Mouse (Mus musculus) spleen, adult 2 months (tissue): ENCODE data around the gene Apc2.

Source experiments
- CTCF ChIP-seq: fragments of 200-500 bp; IDR thresholded peaks from 2 replicates; pipeline ENCODE4 v1.5.1; 2011; ENCODE audit warnings: mild to moderate bottlenecking, inconsistent platforms; ENCODE audit not compliant: insufficient read depth, insufficient read length, insufficient replicate concordance; ENCODE audit errors: extremely low read depth
- POLR2A ChIP-seq: fragments of 200-500 bp; IDR thresholded peaks from 2 replicates; pipeline ENCODE4 v1.6.1; 2011; ENCODE audit warnings: low read depth, low read length, inconsistent platforms

- TF ChIP-seq CTCF = no peak
- no peak for TF ChIP-seq POLR2A
These were observed 17.4 kb upstream of the Apc2 start for GRCm38 (mm10) chr10:80278390-80278789.
